Mouse (Mus musculus) gastrocnemius, adult 18-20 months (tissue): Measurements from ENCODE around the gene Mab21l3. TPM values are rescaled to one million over a fixed set of nuclear protein-coding genes. Genes with fewer than 3 reads are reported as not detected.

Experiments used
- DNase-seq: peaks from one replicate; pipeline ENCODE4 v3.0.0; 2021; ENCODE audit warnings: low spot score
- total RNA-seq, 2 experiments: library from RNA; stranded (reverse); gene quantifications; 2 replicates each; pipeline ENCODE4 v1.2.3; 2021

Gene Mab21l3
- total RNA-seq, 2 experiments from 2014 or later, result not detected

GRCm38 (mm10) chr3:101804331-101804730 lies 44.4 kb downstream of the Mab21l3 start:
- no peak for DNase-seq

GRCm38 (mm10) chr3:101803764-101804163 lies 45.0 kb downstream of the Mab21l3 start:
- DNase-seq, result no peak

- DNase-seq, result no peak
Measured at GRCm38 (mm10) chr3:101802746-101803145, 46.0 kb downstream of the Mab21l3 start.

- DNase-seq, result no peak
Measured at GRCm38 (mm10) chr3:101800596-101801018, 48.2 kb downstream of the Mab21l3 start.

- DNase-seq, result peak; percentile 10
Measured at GRCm38 (mm10) chr3:101799852-101800595, 48.7 kb downstream of the Mab21l3 start.

GRCm38 (mm10) chr3:101797830-101798709 lies 50.7 kb downstream of the Mab21l3 start:
- DNase-seq, result no peak

- no peak for DNase-seq
Measured at GRCm38 (mm10) chr3:101796212-101796611, 52.5 kb downstream of the Mab21l3 start.

- no peak for DNase-seq
Measured at GRCm38 (mm10) chr3:101795387-101796039, 53.2 kb downstream of the Mab21l3 start.

- no peak for DNase-seq
Measured at GRCm38 (mm10) chr3:101794666-101795065, 54.1 kb downstream of the Mab21l3 start.

- DNase-seq, result no peak
Measured at GRCm38 (mm10) chr3:101794026-101794425, 54.7 kb downstream of the Mab21l3 start.

GRCm38 (mm10) chr3:101792191-101792590 lies 56.6 kb downstream of the Mab21l3 start:
- DNase-seq, result no peak

GRCm38 (mm10) chr3:101784768-101785424 lies 63.9 kb downstream of the Mab21l3 start:
- no peak for DNase-seq

- DNase-seq, result no peak
Measured at GRCm38 (mm10) chr3:101783793-101784192, 65.0 kb downstream of the Mab21l3 start.

GRCm38 (mm10) chr3:101780874-101781483 lies 67.8 kb downstream of the Mab21l3 start:
- no peak for DNase-seq

GRCm38 (mm10) chr3:101778896-101779665 lies 69.7 kb downstream of the Mab21l3 start:
- DNase-seq, result no peak

- no peak for DNase-seq
Measured at GRCm38 (mm10) chr3:101775732-101776131, 73.0 kb downstream of the Mab21l3 start.

GRCm38 (mm10) chr3:101770540-101770939 lies 78.2 kb downstream of the Mab21l3 start:
- DNase-seq, result no peak

GRCm38 (mm10) chr3:101763566-101763965 lies 85.2 kb downstream of the Mab21l3 start:
- no peak for DNase-seq
